Mouse (Mus musculus) heart, postnatal 0 days (tissue): ENCODE results near the gene Wiz.

Experiments
- CTCF ChIP-seq: IDR thresholded peaks from 2 replicates; pipeline ENCODE4 v1.5.1; 2016; ENCODE audit warnings: antibody characterized with exemption, control low read depth, low read depth
- EP300 ChIP-seq: IDR thresholded peaks from 2 replicates; pipeline ENCODE4 v1.6.1; 2016; ENCODE audit warnings: antibody characterized with exemption, low read depth

DNA sequence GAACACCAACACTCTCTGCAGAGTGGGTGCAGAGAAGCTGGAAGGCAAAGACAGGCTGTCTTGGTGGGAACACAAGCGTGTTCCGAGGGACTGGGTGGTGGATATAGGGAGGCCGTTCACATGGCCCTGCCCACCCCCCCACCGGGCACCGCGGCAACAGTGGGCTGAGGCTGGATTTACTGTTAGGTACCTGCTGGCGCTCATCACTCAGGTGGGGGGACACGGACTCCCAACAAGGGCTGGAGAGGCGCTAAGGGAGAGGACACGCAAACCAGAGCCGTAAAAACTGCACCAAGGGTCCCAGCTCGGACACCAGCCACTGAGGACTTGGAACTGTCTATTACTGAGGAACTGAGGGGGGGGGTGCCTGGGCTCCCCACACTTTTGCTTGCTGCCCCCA, 54.3 kb downstream of the Wiz start:
- no peak for TF ChIP-seq CTCF
- no peak for TF ChIP-seq EP300
